Mouse (Mus musculus): ENCODE measurements around the gene Adam1a.

DNA sequence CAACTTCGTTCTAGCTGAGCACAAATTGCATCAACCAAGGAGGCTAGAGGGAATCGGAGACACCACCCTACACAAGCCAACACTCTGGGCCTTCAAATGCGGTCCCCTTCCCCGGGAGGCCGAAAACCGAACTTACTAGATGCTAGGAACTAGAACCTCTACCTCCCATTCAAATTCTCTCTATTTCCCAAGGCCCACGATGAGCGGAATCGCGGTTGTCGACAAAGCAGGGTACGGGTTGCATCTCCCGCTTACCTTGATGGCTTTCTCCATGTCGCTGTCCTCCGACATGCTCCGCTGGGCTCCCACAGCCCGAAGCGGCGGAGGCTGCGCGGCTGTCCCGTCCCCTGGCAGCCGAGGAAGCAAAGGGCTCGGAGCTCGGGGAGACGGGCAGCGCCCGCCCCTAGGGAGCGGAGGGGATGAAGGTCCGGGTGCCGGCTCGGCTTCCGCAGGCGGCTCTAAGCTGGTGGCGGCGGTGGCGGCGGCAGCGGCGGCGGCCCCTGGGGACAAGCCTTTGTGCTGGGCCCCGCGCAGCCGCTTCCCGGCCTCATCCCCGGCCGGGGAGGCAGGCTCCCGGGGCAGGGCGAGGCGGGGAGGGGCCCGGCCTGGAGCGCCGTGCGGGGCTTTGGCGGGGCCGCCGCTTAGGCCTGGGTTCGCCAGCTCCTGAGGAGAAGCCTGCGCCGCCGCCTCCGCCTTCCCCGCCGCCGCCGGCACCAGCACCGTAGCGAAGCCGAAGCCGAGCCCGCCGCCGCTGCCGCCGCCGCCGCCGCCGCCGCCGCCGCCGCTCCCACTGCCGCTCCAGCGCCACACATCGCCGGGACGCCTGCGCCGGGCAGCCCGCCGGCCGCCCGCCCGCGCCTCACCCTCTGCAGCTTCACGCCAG is at the start of gene Adam1a, which contains the start of gene Gm42878:
- no peak for TF ChIP-seq CTCF (IDR thresholded peaks at IDR 0.05; ENCODE audit: control insufficient read depth, insufficient read depth, low read length)
- TF ChIP-seq POLR2A (IDR thresholded peaks at IDR 0.05; ENCODE audit: borderline replicate concordance, control insufficient read depth, low read depth, low read length): no peak

Measured in bone marrow, adult 2 months (tissue).